Mouse (Mus musculus): ENCODE measurements around the gene Csnk1d. TPM values are rescaled to one million over a fixed set of nuclear protein-coding genes. Genes with fewer than 3 reads are reported as not detected.
A peak's percentile ranks its signal among the peaks of the same experiment; 100 is the strongest.

Gene Csnk1d
- 85.3 and 94.0 TPM in 2 replicates for polyA plus RNA-seq (2012; rRNA removed)

DNA sequence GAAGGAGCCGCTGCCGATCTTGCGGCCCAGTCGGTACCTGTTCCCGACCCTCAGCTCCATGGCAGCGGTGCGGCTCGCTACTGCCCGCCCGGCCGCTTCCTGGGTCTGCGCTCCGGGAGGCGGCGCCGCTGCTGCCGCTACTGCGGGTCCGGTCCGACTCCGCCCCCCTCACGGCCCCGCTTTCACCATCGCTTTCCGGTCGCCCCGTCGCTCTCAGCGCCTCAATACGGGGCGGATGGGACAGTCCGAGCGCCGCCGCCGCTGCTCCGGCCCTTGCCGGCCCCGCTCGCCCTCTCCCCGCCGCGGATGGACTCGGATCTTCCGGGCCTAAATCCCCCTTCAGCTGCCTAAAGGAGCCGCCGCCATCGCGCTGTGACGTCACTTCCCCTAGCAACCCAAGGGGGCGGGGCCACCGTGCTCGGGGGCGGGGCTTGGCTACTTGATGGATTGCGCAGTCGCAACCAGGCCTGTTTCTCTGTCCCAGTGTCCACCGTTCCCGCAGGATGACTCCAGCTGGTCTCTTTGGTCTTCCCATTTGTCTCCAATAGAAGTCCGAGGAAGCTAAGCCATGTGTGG, at the start of gene Csnk1d:
TSS of gene Csnk1d (minus strand) at position 380 of the 576 bp plus-strand sequence.
- no peak for DNase-seq (ENCODE audit: low read depth)

DNA sequence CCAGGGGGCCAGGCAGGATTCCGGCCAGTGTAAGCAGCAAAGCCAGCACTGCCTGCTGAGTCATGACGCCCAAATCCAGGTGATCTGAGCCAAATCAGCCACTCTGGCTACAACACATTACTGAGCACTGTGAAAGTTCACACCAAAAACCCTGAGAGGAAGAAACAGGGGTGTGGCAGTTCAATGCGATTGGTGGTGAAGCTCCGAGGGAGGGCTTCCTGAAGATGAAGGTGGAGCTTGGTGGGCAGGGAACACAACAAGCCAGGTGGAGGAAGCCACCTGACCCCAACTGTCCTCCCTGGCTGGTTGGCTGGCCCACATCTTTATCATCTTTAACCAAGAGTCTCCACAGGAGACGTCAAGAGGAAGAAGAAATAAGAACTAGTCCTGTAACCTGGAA, 48.2 kb upstream of the Csnk1d start, which contains the start of gene Cd7:
TSS of gene Cd7 (minus strand) at position 117 of the 400 bp plus-strand sequence.
- no peak for DNase-seq (ENCODE audit: low read depth)

DNA sequence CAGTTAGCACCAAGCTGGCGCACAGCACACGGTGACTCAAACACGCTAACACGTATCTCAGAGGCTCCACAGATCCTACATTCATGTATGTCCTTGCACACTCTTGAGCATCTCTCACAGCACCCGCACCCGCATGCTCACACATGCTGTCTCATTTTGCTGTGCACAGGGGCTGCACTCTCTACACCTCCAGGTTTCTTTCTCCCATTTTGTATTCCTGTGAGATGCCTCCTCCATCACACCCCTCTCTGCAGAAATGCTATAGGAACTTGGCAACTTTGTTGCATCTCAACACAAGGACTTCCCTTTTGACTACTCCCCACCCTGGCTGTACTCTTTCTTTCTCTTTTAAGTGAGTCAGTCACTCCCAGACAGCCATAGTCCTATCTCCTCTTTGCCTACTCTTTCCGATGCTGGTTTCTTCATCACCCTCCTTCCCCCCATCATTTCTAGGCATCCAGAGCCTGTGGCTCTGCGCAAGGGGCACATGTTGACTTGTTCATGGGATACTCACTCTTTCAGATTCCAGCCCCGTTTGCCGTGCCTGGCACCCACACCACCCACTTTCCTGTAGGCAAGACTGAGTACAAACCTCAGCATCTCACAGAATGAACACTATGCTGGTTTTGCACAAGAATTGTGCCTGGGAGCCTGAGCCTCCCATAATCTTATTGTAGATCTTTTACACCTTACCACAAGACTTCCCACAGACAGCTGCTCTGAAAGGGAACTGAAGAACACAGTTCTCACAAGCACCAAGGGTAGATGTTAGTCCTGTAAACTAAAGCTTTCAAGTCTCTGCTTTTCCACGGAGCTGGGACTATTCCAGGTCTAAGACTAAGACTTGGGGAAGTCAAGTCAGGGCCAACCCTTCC, 47.5 kb upstream of the Csnk1d start:
- DNase-seq (ENCODE audit: low read depth), result no peak

GRCm38 (mm10) chr11:121033118-121033517, 42.0 kb upstream of the Csnk1d start:
- no peak for DNase-seq (ENCODE audit: low read depth)

GRCm38 (mm10) chr11:121027259-121027658, 36.1 kb upstream of the Csnk1d start:
- no peak for DNase-seq (ENCODE audit: low read depth)

GRCm38 (mm10) chr11:121024163-121024562, 33.0 kb upstream of the Csnk1d start:
- DNase-seq (ENCODE audit: low read depth), result no peak

GRCm38 (mm10) chr11:121019501-121019900, 28.4 kb upstream of the Csnk1d start:
- no peak for DNase-seq (ENCODE audit: low read depth)

- DNase-seq (ENCODE audit: low read depth), result no peak
Measured at GRCm38 (mm10) chr11:121017703-121018102, 26.6 kb upstream of the Csnk1d start.

GRCm38 (mm10) chr11:121015472-121015871, 24.3 kb upstream of the Csnk1d start:
- no peak for DNase-seq (ENCODE audit: low read depth)

DNA sequence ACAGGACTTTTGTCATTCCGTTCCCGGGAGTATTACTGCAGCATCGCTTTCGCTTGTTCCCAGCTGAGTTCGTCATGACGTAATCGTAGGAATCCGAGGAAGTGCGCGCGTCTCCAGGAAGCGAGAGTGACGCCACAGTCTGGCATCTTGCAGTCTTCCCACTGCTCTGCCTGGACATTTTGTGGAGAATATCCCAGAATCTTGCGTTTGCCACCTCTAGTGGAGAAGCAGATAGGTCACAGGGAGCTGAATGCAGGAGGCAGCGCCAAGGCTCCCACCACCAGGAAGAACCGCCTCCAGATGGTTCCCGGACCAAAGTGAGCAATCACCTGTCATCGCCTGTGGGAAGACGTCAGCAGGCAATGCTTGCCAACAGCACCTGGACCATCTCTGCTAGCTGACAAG, 23.8 kb upstream of the Csnk1d start:
- no peak for DNase-seq (ENCODE audit: low read depth)

DNA sequence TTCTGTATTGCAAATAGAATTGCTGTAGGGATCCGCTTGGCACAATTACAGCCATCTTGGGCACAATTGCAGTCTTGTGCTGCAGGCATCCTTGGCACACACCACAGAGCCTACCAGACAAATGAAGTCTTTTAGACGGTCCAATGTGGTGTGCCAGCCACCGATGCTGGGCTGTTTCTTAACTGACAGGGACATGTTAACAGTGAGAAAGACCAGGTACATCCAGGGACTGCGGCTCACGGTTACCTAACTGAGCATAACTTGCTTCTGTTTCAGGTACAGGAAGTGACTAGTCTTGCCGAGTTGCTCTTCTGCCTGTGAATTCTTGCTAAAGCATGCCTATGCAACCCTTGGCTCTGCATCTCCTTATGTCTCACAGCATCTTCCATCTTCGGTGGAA, 22.5 kb upstream of the Csnk1d start:
- DNase-seq (ENCODE audit: low read depth), result peak; percentile 73

DNA sequence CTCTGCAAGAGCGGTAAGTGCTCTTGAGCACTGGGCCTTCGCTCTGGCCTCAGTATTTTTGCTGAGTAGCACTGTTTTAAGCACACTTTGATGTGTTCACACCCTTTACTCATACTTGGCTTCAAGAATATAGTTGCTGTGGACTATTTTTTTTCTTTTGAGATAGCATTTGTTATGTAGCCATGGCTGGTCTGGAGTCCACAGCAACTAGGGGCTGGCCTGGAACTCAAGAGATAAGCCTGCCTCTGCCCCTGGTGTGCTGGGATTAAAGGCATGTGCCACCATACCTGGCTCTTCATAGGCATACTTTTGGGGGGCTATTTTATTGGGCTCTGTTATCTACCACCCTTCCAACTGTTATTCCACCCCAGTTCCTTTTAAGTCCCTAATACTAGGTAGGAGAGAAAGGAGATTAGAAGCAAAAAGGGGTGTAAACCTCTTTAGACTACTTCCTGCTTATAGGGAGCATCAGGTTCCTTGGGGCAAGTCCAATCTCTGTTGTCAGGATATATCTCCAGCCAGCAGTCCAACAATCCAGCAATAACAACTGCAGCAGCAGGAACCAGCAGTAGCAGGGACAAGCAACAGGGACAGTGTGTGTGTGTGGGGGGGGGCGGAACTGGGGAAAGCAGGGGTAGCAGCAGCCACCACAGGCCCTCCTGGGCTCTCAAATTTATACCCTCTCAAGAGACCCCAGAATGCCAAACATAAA, 19.1 kb upstream of the Csnk1d start:
- no peak for DNase-seq (ENCODE audit: low read depth)

DNA sequence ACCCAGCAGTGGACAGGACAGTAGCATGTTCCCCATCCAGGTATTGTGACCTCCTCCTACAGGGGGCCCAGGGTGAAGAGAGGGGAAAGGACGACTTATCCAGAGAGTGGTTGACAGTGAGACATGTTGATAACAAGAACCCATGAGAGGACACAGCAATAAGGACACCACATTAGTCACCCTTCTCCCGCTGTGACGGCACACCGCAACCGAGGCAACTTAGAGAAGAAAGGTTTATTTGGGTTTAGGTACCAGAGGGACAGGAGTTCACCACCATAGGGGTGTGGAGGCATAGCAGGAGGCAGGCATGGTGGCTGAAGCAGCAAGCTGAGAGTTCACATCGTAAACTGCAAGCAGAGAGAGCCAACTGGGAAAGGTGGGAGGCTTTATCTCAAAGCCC, 15.1 kb upstream of the Csnk1d start:
- no peak for DNase-seq (ENCODE audit: low read depth)

DNA sequence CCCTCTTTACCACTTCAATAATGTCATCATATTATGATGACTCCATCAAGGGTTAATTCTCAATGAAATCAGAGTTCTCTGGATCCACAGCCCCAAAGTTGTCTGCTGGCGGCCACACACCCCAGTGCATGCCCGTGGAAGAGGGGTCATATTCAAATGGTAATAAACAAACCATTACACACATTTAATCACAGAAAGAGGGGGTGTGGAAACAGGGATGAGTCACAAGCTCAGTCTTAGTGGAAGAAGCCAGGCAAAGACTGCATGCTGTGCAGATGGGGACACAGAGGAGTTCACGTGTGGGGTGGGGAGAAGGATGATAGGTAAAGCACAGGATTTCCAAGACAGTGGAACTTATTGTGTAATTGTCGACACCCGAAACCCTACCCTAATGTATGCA, 13.2 kb upstream of the Csnk1d start:
- no peak for DNase-seq (ENCODE audit: low read depth)

DNA sequence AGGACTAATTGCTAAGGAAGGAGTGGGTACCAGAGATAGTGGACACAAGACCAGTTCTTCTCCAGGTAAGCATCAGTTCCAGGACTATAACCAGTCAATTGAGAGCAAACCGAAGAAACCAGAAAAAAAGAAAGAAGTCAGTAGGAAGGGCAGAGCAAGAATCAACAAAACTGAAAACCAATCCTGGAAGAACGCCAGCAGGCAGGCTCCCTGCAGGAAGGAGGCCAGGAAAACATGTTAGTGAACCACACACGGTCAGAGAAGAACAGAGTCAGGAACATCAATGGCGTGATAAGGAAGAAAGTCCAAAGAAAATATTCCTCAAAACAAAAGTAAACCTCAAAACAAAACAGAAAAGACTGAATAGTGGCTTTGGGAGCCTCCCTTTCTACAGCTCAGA, 10.8 kb upstream of the Csnk1d start:
- DNase-seq (ENCODE audit: low read depth), result no peak

DNA sequence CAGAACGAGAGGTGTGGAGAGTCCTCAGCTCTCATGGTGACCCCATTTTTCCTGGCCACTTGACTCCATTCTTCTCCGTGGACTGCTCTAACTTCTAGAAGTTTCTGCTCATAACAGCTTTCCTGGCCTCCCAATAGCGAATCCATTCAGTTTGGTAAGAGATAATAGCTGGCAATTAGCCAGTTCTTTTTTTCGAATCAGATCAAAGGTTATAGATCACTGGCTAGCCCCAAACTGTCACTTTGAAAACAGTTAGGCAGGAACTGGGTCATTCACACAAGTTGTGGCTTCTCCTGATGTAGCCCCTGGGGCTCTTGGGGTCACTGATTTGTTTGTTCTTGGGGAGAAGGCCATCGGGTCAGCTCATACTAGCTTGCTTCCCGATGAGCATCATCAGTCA, 3.6 kb upstream of the Csnk1d start:
- DNase-seq (ENCODE audit: low read depth), result no peak

DNA sequence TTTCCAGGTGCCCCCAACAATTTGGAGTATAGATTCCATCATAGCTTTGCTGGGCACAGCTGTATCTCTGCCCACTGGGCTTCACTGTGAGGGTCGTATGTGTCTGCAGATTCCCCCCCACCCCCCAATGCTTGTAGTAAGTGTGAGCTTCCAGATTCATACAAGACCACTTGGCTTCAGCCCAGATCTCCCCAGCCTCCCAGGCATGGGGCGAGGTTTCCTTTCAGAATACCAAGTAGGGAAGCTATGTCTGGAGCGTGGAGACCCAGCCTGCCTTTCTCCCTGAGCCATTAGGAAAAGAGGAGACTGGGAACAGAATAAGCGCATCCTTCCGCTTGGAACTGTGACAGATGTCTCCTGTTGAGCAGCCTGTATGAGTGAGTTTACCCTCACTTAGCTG, 2.5 kb upstream of the Csnk1d start:
- DNase-seq (ENCODE audit: low read depth), result no peak

GRCm38 (mm10) chr11:120993080-120993479, 1.9 kb upstream of the Csnk1d start:
- DNase-seq (ENCODE audit: low read depth), result no peak

DNA sequence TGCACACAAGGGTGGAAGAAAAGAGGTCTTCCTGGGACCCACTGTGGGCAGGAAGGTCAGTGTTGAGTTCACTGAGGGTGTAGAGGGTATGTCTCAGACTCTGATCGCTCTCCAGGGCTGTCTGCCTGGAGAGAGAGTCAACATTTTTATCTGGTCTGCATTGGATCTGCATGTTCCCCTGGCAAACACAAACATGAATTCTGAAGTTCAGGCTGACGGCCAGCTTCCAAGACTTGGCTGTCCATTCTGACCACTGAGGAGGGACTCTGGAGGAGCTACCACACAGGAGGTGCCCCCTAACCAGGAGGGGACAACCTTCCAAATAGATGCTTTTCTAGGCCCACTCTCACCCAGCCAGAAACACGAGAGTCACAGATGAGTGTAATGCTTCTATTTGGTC, 661 bp upstream of the Csnk1d start:
- no peak for DNase-seq (ENCODE audit: low read depth)

DNA sequence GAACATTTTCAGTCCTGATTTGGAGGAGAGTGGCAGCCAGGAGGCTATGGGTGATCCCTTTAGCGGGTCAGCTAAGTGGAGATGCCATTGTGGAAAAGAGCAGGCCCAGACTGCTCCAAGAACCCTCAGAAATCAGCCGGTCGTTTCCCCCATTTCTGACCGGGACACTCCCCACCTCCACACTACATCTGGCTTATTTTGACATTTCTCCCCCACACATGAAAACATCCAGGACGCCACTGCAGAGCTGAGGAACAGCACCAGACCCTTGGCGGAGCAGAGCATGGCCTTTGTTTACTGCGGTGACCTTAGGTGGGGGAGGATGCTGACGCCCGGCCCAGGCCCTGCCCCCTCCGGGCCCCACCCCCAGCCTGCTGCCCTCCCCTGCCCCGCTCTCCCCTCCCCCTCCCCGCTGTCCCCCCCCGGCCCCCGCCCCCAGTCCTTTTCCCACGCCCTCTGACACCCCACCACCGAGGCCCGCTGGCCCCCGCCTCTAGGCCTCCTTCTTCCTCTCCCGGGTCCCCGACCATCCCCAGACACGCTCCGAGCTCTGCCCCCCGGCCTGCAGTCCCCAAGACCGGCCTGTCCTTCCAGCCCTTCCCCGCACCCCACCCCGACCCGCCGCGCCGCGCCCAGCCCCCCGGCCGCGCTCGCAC, 876 bp downstream of the Csnk1d start:
- no peak for DNase-seq (ENCODE audit: low read depth)

- no peak for DNase-seq (ENCODE audit: low read depth)
Measured at GRCm38 (mm10) chr11:120989523-120989922, 1.6 kb downstream of the Csnk1d start.

DNA sequence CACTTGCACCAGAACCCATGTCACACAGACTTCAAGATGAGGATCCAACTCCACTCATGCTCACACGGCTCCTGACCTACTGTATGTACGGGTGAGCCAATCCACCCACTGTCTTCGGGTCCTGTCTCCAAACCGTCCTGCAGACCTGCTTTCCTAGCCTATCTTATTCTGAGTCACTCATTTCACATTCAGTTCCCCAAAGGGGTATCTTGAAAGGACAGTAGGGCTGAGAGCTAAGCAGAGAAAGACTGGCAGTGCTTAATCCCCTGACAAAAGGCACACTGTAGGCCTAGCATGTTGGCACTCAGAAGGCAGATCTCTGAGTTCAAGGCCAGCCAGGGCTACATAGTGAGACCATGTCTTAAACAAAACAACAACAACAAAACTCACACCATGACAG, 2.7 kb downstream of the Csnk1d start:
- DNase-seq (ENCODE audit: low read depth), result no peak
